Mouse (Mus musculus) midbrain, postnatal 0 days (tissue): Measurements from ENCODE around the gene Egfl8. TPM values are rescaled to one million over a fixed set of nuclear protein-coding genes. Genes with fewer than 3 reads are reported as not detected.

ENCODE experiments used
- ATAC-seq: fragments of 200-750 bp; cut with Nextera tagmentation; 2 replicates; pipeline ENCODE4 v1.8.0; 2017; ENCODE audit warnings: moderate number of reproducible peaks, mild to moderate bottlenecking, moderate TSS enrichment, moderate library complexity; ENCODE audit not compliant: low FRiP score
- DNase-seq: peaks from one replicate; pipeline ENCODE4 v3.0.0-alpha.2; 2015; ENCODE audit warnings: low spot score
- H3K27ac ChIP-seq: fragments of 300-500 bp; sonication (generic); 2 replicates; pipeline ENCODE4 v1.5.1; 2014; ENCODE audit warnings: low read depth, mild to moderate bottlenecking, low read length, mixed read lengths
- H3K27me3 ChIP-seq: fragments of 300-500 bp; sonication (generic); 2 replicates; pipeline ENCODE4 v1.6.1; 2014; ENCODE audit warnings: low read length, control low read depth, mixed read lengths; ENCODE audit not compliant: insufficient read depth
- H3K36me3 ChIP-seq: fragments of 300-500 bp; sonication (generic); 2 replicates; pipeline ENCODE4 v1.6.1; 2014; ENCODE audit warnings: low read length, control low read depth, mixed read lengths; ENCODE audit not compliant: insufficient read depth
- H3K4me1 ChIP-seq: fragments of 300-500 bp; sonication (generic); 2 replicates; pipeline ENCODE4 v1.6.1; 2014; ENCODE audit warnings: mild to moderate bottlenecking, control low read depth, antibody characterized with exemption, low read length, mixed read lengths; ENCODE audit not compliant: insufficient read depth
- H3K4me2 ChIP-seq: fragments of 300-500 bp; sonication (generic); 2 replicates; pipeline ENCODE4 v1.6.1; 2014; ENCODE audit warnings: low read depth, mild to moderate bottlenecking, low read length, mixed read lengths; ENCODE audit not compliant: poor library complexity, severe bottlenecking
- H3K4me3 ChIP-seq: fragments of 300-500 bp; sonication (generic); 2 replicates; pipeline ENCODE4 v1.5.1; 2014; ENCODE audit warnings: low read depth, mild to moderate bottlenecking, low read length, moderate library complexity
- H3K9ac ChIP-seq: fragments of 300-500 bp; sonication (generic); replicated peaks from 2 replicates; pipeline ENCODE4 v1.6.1; 2014; ENCODE audit warnings: mild to moderate bottlenecking, low read length, moderate library complexity, mixed read lengths; ENCODE audit not compliant: poor library complexity, severe bottlenecking
- H3K9me3 ChIP-seq: fragments of 300-500 bp; sonication (generic); 2 replicates; pipeline ENCODE4 v1.6.1; 2016; ENCODE audit warnings: low read length, control low read depth
- CTCF ChIP-seq: IDR thresholded peaks from 2 replicates; pipeline ENCODE4 v1.5.1; 2016; ENCODE audit warnings: antibody characterized with exemption, mild to moderate bottlenecking
- WGBS: fragments of 180-500 bp; shearing (Covaris S2); extraction: QIAGEN DNeasy Blood & Tissue Kit; methylation state at CpG from one replicate; pipeline ENCODE4 v1.1.7; 2014; 5-methylcytosine and 5-hydroxymethylcytosine counted together
- polyA plus RNA-seq: library from polyadenylated mRNA; unstranded; fragments of >200 nt; fragmentation: Nextera tagmentation; extraction: Ambion mirVana; gene quantifications from 2 replicates; pipeline ENCODE4 v1.2.1, GENCODE M21; 2015
- total RNA-seq: library from RNA; depleted of rRNA; stranded (reverse); fragments of >200 nt; gene quantifications from 2 replicates; pipeline ENCODE4 v1.2.3, GENCODE M21; 2014

Egfl8 gene
- total and polyA plus RNA-seq, 2 experiments from 2014 or later: 4.9 to 6.0 TPM

DNA sequence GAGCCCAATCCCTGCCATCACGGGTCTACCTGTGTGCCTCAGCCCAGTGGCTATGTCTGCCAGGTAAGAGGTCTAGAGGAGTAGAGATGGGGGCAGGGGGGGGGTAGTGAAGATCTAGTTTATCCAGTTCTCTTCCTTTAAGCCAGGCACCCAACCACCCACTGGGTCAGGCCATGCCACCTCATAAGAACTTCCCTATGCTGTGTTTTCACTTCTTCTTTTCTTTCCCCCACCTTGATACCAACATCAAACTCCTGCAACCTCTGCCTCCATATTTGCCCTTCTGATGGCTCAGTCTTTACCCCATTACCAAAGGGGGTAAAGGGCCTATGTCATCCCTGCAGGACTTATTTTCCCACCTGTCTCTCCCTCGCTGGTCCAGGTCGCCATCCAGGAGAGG lies 37.7 kb downstream of the Egfl8 start:
- Histone ChIP-seq H3K4me2 (no peak overlapping the region), H3K9me3 (no peaks in the 10 kb centered on the region), H3K4me3 (no peak overlapping the region), H3K4me1 (no peaks in the 10 kb centered on the region), H3K27ac (no peak overlapping the region), H3K27me3 (no peaks in the 10 kb centered on the region), H3K9ac (no peak overlapping the region), H3K36me3 (no peaks in the 10 kb centered on the region)
- TF ChIP-seq CTCF: no peak
- 87% methylated on average over 3 of the region's 3 CpGs for WGBS
- DNase-seq: no peak
- no peak for ATAC-seq

DNA sequence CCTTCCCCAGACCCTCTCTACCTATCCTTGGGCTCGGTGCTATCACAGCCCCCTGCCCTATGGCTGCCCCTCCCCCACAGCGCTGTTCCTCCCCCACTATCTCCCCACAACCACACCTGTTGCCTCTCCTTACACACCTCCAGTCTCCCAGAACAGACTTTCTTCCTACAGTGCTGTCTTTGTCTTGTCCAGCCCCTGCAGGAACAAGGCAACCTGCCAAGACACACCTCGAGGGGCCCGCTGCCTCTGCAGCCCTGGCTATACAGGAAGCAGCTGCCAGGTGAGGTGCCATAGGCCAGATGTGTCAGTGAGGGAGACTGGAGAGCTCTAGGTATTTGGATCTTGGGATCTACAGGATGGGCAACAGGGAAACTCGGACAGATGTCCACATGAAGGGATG lies 39.2 kb downstream of the Egfl8 start:
- Histone ChIP-seq H3K4me2 (no peak overlapping the region), H3K4me3 (no peak overlapping the region), H3K36me3 (no peaks in the 10 kb centered on the region), H3K9me3 (no peaks in the 10 kb centered on the region), H3K27ac (no peak overlapping the region), H3K9ac (no peak overlapping the region), H3K27me3 (no peaks in the 10 kb centered on the region), H3K4me1 (no peaks in the 10 kb centered on the region)
- DNase-seq (no peak), ATAC-seq (no peak)
- no peak for TF ChIP-seq CTCF
- 71% methylated on average over 5 of the region's 5 CpGs for WGBS

DNA sequence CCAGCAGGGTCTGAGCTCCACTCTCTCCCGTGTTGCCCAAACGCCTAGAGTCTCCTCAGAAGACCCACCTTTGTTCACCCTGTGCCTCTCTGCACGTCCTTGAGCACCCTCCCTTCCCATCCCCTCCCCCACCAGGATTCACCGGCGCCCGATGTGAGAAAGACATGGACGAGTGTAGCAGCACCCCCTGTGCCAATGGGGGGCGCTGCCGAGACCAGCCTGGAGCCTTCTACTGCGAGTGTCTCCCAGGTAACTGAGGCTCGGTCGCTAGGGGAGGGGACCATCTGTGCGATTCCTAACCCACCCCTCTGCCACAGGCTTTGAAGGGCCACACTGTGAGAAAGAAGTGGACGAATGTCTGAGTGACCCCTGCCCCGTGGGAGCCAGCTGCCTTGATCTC lies 43.4 kb downstream of the Egfl8 start:
- 9% methylated on average over 15 of the region's 15 CpGs for WGBS
- Histone ChIP-seq H3K4me3 (no peak overlapping the region), H3K4me2 (no peak overlapping the region), H3K9me3 (no peaks in the 10 kb centered on the region), H3K4me1 (no peaks in the 10 kb centered on the region), H3K27me3 (no peaks in the 10 kb centered on the region), H3K9ac (0 out of 2 replicates have a peak overlapping the region, but pooled peaks have one; percentile 8), H3K36me3 (no peaks in the 10 kb centered on the region), H3K27ac (no peak overlapping the region)
- DNase-seq (peak; percentile 10), ATAC-seq (peak; percentile 24; the same call in 1 of the 2 replicates)
- peak; percentile 46 for TF ChIP-seq CTCF

DNA sequence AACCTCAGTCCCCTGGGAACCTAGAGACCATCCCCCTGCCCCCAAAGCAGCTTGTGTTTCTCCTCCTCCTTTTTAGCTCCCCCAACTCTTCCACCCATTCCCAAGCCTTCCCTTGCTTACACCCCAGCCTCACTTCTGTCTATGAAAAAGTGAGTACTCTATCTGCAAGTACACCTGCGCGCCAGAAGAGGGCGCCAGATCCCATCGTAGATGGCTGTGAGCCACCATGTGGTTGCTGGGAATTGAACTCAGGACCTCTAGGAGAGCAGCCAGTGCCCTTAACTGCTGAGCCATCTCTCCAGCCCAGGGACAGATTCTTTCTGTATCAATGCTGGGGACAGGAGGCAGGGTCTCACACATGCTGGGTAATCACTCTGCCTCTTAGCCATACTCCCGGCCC lies 43.9 kb downstream of the Egfl8 start:
- no peaks in the 10 kb centered on the region for H3K9me3 ChIP-seq
- H3K36me3 ChIP-seq: no peaks in the 10 kb centered on the region
- ATAC-seq (no peak), DNase-seq (no peak)
- no peak overlapping the region for H3K9ac ChIP-seq
- WGBS: 10% methylated on average over 5 of the region's 5 CpGs
- no peaks in the 10 kb centered on the region for H3K4me1 ChIP-seq
- H3K27me3 ChIP-seq: no peaks in the 10 kb centered on the region
- H3K4me2 ChIP-seq: no peak overlapping the region
- H3K27ac ChIP-seq: no peak overlapping the region
- no peak overlapping the region for H3K4me3 ChIP-seq
- TF ChIP-seq CTCF: peak; percentile 65

DNA sequence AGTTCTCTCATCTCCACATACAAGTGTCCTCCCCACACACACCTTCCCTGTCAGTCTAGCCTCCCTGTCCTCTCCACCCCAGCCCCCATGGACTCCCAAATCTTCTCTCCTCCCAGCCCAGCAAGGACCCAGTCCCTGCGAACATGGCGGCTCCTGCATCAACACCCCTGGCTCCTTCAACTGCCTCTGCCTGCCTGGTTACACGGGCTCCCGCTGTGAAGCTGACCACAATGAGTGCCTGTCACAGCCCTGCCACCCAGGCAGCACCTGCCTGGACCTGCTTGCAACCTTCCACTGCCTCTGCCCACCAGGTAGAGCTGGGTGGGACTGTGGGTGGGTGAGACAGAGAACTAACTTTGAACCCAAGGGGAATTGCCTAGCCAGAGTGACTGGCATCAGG lies 45.9 kb downstream of the Egfl8 start:
- Histone ChIP-seq H3K36me3 (no peaks in the 10 kb centered on the region), H3K4me2 (no peak overlapping the region), H3K9ac (no peak overlapping the region), H3K4me3 (no peak overlapping the region), H3K27me3 (no peaks in the 10 kb centered on the region), H3K9me3 (no peaks in the 10 kb centered on the region), H3K4me1 (no peaks in the 10 kb centered on the region), H3K27ac (no peak overlapping the region)
- 69% methylated on average over 4 of the region's 4 CpGs for WGBS
- DNase-seq (no peak), ATAC-seq (no peak)
- TF ChIP-seq CTCF: no peak

DNA sequence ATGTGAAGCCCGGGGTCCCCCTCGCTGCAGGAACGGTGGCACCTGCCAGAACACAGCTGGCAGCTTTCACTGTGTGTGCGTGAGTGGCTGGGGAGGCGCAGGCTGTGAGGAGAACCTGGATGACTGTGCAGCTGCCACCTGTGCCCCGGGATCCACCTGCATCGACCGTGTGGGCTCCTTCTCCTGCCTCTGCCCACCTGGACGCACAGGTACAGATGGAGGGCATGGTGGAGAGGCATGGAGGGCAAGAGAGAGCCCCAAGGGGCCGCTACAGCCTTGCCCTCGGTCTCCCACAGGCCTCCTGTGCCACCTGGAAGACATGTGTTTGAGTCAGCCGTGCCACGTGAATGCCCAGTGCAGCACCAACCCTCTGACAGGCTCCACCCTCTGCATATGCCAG lies 47.4 kb downstream of the Egfl8 start:
- H3K9me3 ChIP-seq: no peaks in the 10 kb centered on the region
- no peak overlapping the region for H3K4me3 ChIP-seq
- H3K4me1 ChIP-seq: no peaks in the 10 kb centered on the region
- no peaks in the 10 kb centered on the region for H3K27me3 ChIP-seq
- H3K4me2 ChIP-seq: no peak overlapping the region
- no peak for TF ChIP-seq CTCF
- no peak for DNase-seq
- H3K36me3 ChIP-seq: no peaks in the 10 kb centered on the region
- ATAC-seq: no peak
- H3K27ac ChIP-seq: no peak overlapping the region
- H3K9ac ChIP-seq: no peak overlapping the region
- WGBS: 81% methylated on average over 13 of the region's 13 CpGs
